Mouse (Mus musculus): ENCODE data around the gene Zfp553.

DNA sequence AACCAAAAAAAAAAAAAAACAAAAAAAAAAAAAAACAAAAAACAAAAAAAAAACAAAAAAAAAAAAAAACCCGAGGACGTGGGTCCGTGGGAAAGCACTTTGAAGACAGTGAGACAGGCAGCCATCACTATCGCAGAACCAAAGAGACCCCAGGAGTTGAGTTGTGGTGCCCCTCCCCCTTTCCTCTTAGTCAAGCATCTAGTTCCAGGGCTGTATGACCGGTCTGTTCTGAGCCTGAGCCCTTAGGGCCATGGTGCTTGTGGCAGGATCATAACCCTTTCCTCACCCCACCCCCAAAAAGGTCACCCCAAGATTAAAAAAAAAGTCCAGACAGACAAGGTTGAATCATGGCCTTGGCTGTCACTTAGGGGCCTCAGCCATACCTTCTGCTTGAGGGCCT is 16.6 kb upstream of the Zfp553 start:
- no peak for TF ChIP-seq CTCF (IDR thresholded peaks at IDR 0.05)
- no peak for TF ChIP-seq EP300 (IDR thresholded peaks at IDR 0.05)
